Mouse (Mus musculus) ES-Bruce4 (cell line): ENCODE measurements at regions not wholly inside any gene's neighbourhood (a gene's known extent, or its start where the extent isn't known, plus 50 kb on each side); places are given as distances from the start of the nearest gene placed in this dataset.
A peak's percentile ranks its signal among the peaks of the same experiment; 100 is the strongest.

Experiments
- H3K27ac ChIP-seq: 2 replicates; pipeline ENCODE4 v1.5.1; 2012; ENCODE audit warnings: low read length, inconsistent platforms; ENCODE audit not compliant: insufficient read depth
- H3K27me3 ChIP-seq: 2 replicates; pipeline ENCODE4 v1.6.1; 2012; ENCODE audit warnings: mild to moderate bottlenecking, low read length, inconsistent platforms; ENCODE audit not compliant: control insufficient read depth, poor library complexity, insufficient read depth, severe bottlenecking
- H3K36me3 ChIP-seq: 2 replicates; pipeline ENCODE4 v1.6.1; 2012; ENCODE audit warnings: inconsistent platforms, mild to moderate bottlenecking, low read length, moderate library complexity; ENCODE audit not compliant: control insufficient read depth, poor library complexity, insufficient read depth, severe bottlenecking
- H3K4me1 ChIP-seq: one replicate; pipeline ENCODE4 v1.8.1; 2011; ENCODE audit warnings: low read length; ENCODE audit not compliant: control insufficient read depth, insufficient read depth
- H3K4me3 ChIP-seq: 2 replicates; pipeline ENCODE4 v1.5.1; 2011; ENCODE audit warnings: low read depth, mild to moderate bottlenecking, low read length
- H3K9ac ChIP-seq: 2 replicates; pipeline ENCODE4 v1.6.1; 2012; ENCODE audit warnings: low read depth, mild to moderate bottlenecking, inconsistent platforms; ENCODE audit not compliant: poor library complexity, severe bottlenecking
- H3K9me3 ChIP-seq: replicated peaks from 2 replicates; pipeline ENCODE4 v1.6.1; 2012; ENCODE audit warnings: mild to moderate bottlenecking, low read length, inconsistent platforms; ENCODE audit not compliant: control insufficient read depth, poor library complexity, insufficient read depth, severe bottlenecking
- CTCF ChIP-seq: IDR thresholded peaks from one replicate; pipeline ENCODE4 v1.8.1; 2011; ENCODE audit warnings: low read depth, low read length
- EP300 ChIP-seq: IDR thresholded peaks from 2 replicates; pipeline ENCODE4 v1.6.1; 2011; ENCODE audit warnings: low read depth, low read length; ENCODE audit not compliant: insufficient read depth
- POLR2A ChIP-seq: IDR thresholded peaks from one replicate; pipeline ENCODE4 v1.8.1; 2011; ENCODE audit warnings: low read length; ENCODE audit not compliant: insufficient read depth

DNA sequence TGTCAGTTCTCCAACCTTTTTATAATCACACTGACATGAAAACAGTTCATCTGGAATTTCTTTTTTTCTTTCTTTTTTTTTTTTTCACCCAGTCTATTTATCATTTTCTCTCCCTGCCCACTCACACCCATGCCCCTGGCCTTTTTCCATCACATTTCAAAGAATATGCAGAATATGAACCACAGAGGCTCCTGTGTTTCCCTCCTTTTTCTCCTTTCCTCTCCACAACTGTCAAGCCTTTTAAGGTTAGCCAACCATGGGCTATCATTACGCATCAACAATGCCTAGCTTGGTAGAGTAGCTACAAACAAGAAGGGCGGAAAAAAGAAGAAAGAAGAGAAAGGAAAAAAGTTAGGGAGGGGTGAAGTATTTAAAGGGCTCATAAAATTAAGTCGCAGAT, 92.5 kb downstream of the Tfap2a start:
- H3K27me3 ChIP-seq, result no peaks in the 10 kb centered on the region
- H3K36me3 ChIP-seq, result no peaks in the 10 kb centered on the region
- H3K27ac ChIP-seq, result no peak overlapping the region
- H3K4me3 ChIP-seq, result no peak overlapping the region
- TF ChIP-seq POLR2A (no peak), EP300 (no peak), CTCF (no peak)
- H3K9ac ChIP-seq, result no peak overlapping the region
- no peaks in the 10 kb centered on the region for H3K4me1 ChIP-seq
- no peaks in the 10 kb centered on the region for H3K9me3 ChIP-seq

GRCm38 (mm10) chr13:40642931-40643330, 95.2 kb downstream of the Tfap2a start:
- Histone ChIP-seq H3K27ac (no peak overlapping the region), H3K36me3 (no peaks in the 10 kb centered on the region), H3K27me3 (no peaks in the 10 kb centered on the region), H3K4me1 (no peaks in the 10 kb centered on the region), H3K9ac (no peak overlapping the region), H3K9me3 (no peaks in the 10 kb centered on the region), H3K4me3 (no peak overlapping the region)
- TF ChIP-seq POLR2A (no peak), EP300 (no peak), CTCF (no peak)

GRCm38 (mm10) chr13:40637269-40637668, 100.9 kb downstream of the Tfap2a start:
- Histone ChIP-seq H3K36me3 (no peaks in the 10 kb centered on the region), H3K9me3 (no peaks in the 10 kb centered on the region), H3K27ac (no peak overlapping the region), H3K27me3 (no peaks in the 10 kb centered on the region), H3K4me3 (no peak overlapping the region), H3K4me1 (no peaks in the 10 kb centered on the region), H3K9ac (no peak overlapping the region)
- TF ChIP-seq CTCF, result no peak
- TF ChIP-seq POLR2A, result no peak
- TF ChIP-seq EP300, result no peak

GRCm38 (mm10) chr13:40617881-40618280, 120.3 kb downstream of the Tfap2a start:
- Histone ChIP-seq H3K36me3 (no peaks in the 10 kb centered on the region), H3K9ac (no peak overlapping the region), H3K4me1 (no peaks in the 10 kb centered on the region), H3K9me3 (no peaks in the 10 kb centered on the region), H3K4me3 (no peak overlapping the region), H3K27ac (no peak overlapping the region), H3K27me3 (no peaks in the 10 kb centered on the region)
- TF ChIP-seq POLR2A (no peak), CTCF (peak; percentile 14)

DNA sequence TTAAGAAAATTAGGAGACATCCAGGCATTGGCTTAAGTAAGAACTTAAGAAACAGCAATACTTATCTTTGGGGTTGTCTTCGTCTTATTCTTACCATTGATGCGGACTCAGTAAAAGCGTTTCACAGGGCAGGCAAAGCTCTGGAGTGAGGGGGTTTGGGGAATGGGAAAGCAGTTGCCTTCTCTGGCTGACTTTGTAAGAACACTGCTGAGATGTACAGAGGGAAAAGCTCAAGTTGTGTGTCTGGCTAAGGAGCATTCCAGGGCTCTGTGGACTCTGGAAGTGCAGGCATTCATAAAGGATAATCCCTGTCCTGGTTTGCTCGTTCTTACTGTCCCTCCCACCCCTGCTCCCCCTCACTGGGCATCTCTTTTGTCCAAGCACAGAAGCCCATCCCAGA, 129.7 kb downstream of the Tfap2a start:
- H3K9me3 ChIP-seq, result peaks cover 6% of the 10 kb centered on the region; the same call in 1 of the 2 replicates
- H3K9ac ChIP-seq, result no peak overlapping the region
- TF ChIP-seq CTCF (no peak), EP300 (no peak), POLR2A (no peak)
- no peaks in the 10 kb centered on the region for H3K4me1 ChIP-seq
- H3K27me3 ChIP-seq, result no peaks in the 10 kb centered on the region
- no peak overlapping the region for H3K27ac ChIP-seq
- H3K36me3 ChIP-seq, result no peaks in the 10 kb centered on the region
- H3K4me3 ChIP-seq, result no peak overlapping the region

GRCm38 (mm10) chr13:40606405-40607271, 131.5 kb downstream of the Tfap2a start:
- Histone ChIP-seq H3K9me3 (peaks cover 6% of the 10 kb centered on the region; the same call in 1 of the 2 replicates), H3K27ac (no peak overlapping the region), H3K36me3 (no peaks in the 10 kb centered on the region), H3K27me3 (no peaks in the 10 kb centered on the region), H3K4me3 (no peak overlapping the region), H3K4me1 (no peaks in the 10 kb centered on the region), H3K9ac (no peak overlapping the region)
- TF ChIP-seq CTCF (no peak), POLR2A (no peak), EP300 (no peak)
